Mouse (Mus musculus) bone marrow macrophage, adult 2 months (primary cell): Measurements from ENCODE around the gene Rgl2.

Source experiments
- CTCF ChIP-seq: IDR thresholded peaks from 2 replicates; pipeline ENCODE4 v1.5.1; 2012; ENCODE audit warnings: low read depth, mild to moderate bottlenecking, low read length, moderate library complexity
- POLR2A ChIP-seq: IDR thresholded peaks from 2 replicates; pipeline ENCODE4 v1.6.1; 2012; ENCODE audit warnings: mild to moderate bottlenecking, low read depth, low read length, borderline replicate concordance

DNA sequence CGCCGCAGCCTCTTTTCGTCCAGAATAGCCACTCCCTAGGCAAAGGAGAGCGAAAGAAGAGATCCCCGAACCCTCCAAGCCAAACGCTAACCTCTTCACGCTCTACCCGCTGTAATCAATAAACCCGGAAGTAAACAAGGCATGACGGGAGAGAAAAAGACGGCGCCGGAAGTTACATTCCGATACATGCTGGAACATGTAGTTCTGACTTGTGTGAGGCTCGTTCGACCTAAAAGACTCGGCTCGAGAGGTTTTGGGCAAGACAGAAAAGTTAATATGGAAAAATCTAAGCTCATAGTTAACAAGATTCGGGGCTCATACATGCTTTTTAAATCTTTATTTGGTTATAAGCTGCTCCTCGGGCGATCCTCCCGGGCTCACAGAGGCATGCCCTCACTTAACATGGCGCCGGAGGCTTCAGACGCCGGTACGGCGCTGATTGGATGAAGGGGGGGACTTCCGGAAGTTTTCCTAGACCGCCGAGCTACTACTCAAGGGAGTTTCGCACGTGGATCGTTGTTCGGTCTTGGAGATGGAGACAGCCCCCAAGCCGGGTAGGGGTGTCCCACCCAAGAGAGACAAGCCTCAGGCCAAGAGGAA lies 11.0 kb downstream of the Rgl2 start, which contains the start of the genes Pfdn6 and Wdr46:
- TF ChIP-seq CTCF = no peak
- no peak for TF ChIP-seq POLR2A
